Mouse (Mus musculus) brain, embryonic 14.5 days (tissue): ENCODE measurements around the gene Ccn6. TPM values are rescaled to one million over a fixed set of nuclear protein-coding genes. Genes with fewer than 3 reads are reported as not detected.

Experiments
- DNase-seq: peaks from one replicate; pipeline ENCODE4 v3.0.0-alpha.2; 2011; ENCODE audit warnings: low read depth
- CTCF ChIP-seq: fragments of 200-500 bp; IDR thresholded peaks from 2 replicates; pipeline ENCODE4 v1.5.1; 2012; ENCODE audit warnings: inconsistent platforms, mild to moderate bottlenecking, moderate library complexity, borderline replicate concordance; ENCODE audit not compliant: insufficient read depth, insufficient read length; ENCODE audit errors: extremely low read depth
- POLR2A ChIP-seq: fragments of 200-500 bp; IDR thresholded peaks from 2 replicates; pipeline ENCODE4 v1.6.1; 2012; ENCODE audit warnings: mild to moderate bottlenecking, inconsistent platforms, borderline replicate concordance; ENCODE audit not compliant: poor library complexity, insufficient read depth, insufficient read length, severe bottlenecking; ENCODE audit errors: extremely low read depth
- polyA plus RNA-seq: library from polyadenylated mRNA; depleted of rRNA; stranded (reverse); fragments of >200 nt; gene quantifications from 2 replicates; pipeline ENCODE4 v1.2.3, GENCODE M21; 2012; rRNA removed

The Ccn6 gene
- polyA plus RNA-seq, 1 experiment: 0.36 TPM

GRCm38 (mm10) chr10:39158306-39158705, 5.3 kb downstream of the Ccn6 start:
- DNase-seq: no peak
- TF ChIP-seq CTCF (no peak; the same call in 1 of the 2 replicates), POLR2A (no peak)

GRCm38 (mm10) chr10:39157321-39157720, 6.3 kb downstream of the Ccn6 start:
- no peak for TF ChIP-seq POLR2A
- no peak for TF ChIP-seq CTCF
- DNase-seq: no peak

GRCm38 (mm10) chr10:39156719-39157118, 6.9 kb downstream of the Ccn6 start:
- no peak for DNase-seq
- TF ChIP-seq POLR2A (no peak), CTCF (no peak)

GRCm38 (mm10) chr10:39142216-39142615, 21.4 kb downstream of the Ccn6 start:
- TF ChIP-seq POLR2A (no peak), CTCF (no peak)
- DNase-seq: no peak

- TF ChIP-seq CTCF (no peak), POLR2A (no peak)
- DNase-seq: no peak
These were observed 22.2 kb downstream of the Ccn6 start for GRCm38 (mm10) chr10:39141401-39141800.

GRCm38 (mm10) chr10:39140843-39141242, 22.8 kb downstream of the Ccn6 start:
- TF ChIP-seq POLR2A (no peak), CTCF (no peak)
- DNase-seq: no peak

- DNase-seq: no peak
- TF ChIP-seq POLR2A (no peak), CTCF (no peak)
These were observed 24.8 kb downstream of the Ccn6 start for GRCm38 (mm10) chr10:39138761-39139160.

- no peak for TF ChIP-seq POLR2A
- TF ChIP-seq CTCF: no peak
- DNase-seq: no peak
These were observed 25.8 kb downstream of the Ccn6 start for GRCm38 (mm10) chr10:39137766-39138165.

GRCm38 (mm10) chr10:39133462-39134310, 29.9 kb downstream of the Ccn6 start, which contains the start of the genes Fam229b and Tube1:
TSS of gene Fam229b (minus strand) at chr10:39133914.
TSS of gene Tube1 (plus strand) at chr10:39133976.
- TF ChIP-seq CTCF (no peak), POLR2A (peak; percentile 27; the same call in 1 of the 2 replicates)
- DNase-seq: peak; percentile 99

GRCm38 (mm10) chr10:39121412-39121811, 42.2 kb downstream of the Ccn6 start:
- DNase-seq: peak; percentile 39
- TF ChIP-seq POLR2A (no peak), CTCF (peak; percentile 10; the same call in 1 of the 2 replicates)

- TF ChIP-seq CTCF (no peak), POLR2A (no peak)
- peak; percentile 36 for DNase-seq
These were observed 54.1 kb downstream of the Ccn6 start for GRCm38 (mm10) chr10:39109489-39109874.

- DNase-seq: peak; percentile 14
- no peak for TF ChIP-seq POLR2A
These were observed 54.6 kb downstream of the Ccn6 start for GRCm38 (mm10) chr10:39108837-39109488.

- TF ChIP-seq CTCF (no peak), POLR2A (no peak)
These were observed 56.7 kb downstream of the Ccn6 start for GRCm38 (mm10) chr10:39106935-39107334.

GRCm38 (mm10) chr10:39106413-39106812, 57.2 kb downstream of the Ccn6 start:
- DNase-seq: no peak
- TF ChIP-seq CTCF (no peak), POLR2A (no peak)

More at GRCm38 (mm10) chr10:39106935-39107334, 56.7 kb downstream of the Ccn6 start:
- peak; percentile 39 for DNase-seq

- TF ChIP-seq POLR2A (no peak), CTCF (no peak)
- DNase-seq: peak; percentile 24
These were observed 58.7 kb downstream of the Ccn6 start for GRCm38 (mm10) chr10:39104803-39105449.

Other genes with a start within 250 kb of the Ccn6 start
- 13.9 and 20.4 TPM in 2 replicates for gene Lama4, start 198.3 kb downstream of the Ccn6 start, polyA plus RNA-seq
- 17.0 and 17.6 TPM in 2 replicates for gene Fam229b, start 29.9 kb downstream of the Ccn6 start, polyA plus RNA-seq
- gene Tube1, start 29.8 kb downstream of the Ccn6 start, polyA plus RNA-seq: 12.1 and 17.7 TPM in 2 replicates
- 106 and 134 TPM in 2 replicates for gene Fyn, start 205.1 kb upstream of the Ccn6 start, polyA plus RNA-seq